Mouse (Mus musculus) hindbrain, postnatal 0 days (tissue): ENCODE measurements around the gene Atpaf2. TPM values are rescaled to one million over a fixed set of nuclear protein-coding genes. Genes with fewer than 3 reads are reported as not detected.
"Not testable (repeated sequence)": the region's sequence is repeated elsewhere in the genome, so short reads cannot be mapped to it uniquely, and the experiment has no call there.

Source experiments
- ATAC-seq: fragments of 200-750 bp; cut with Nextera tagmentation; 2 replicates; pipeline ENCODE4 v1.8.0; 2017; ENCODE audit warnings: mild to moderate bottlenecking, moderate TSS enrichment, moderate library complexity
- DNase-seq: peaks from one replicate; pipeline ENCODE4 v3.0.0-alpha.2; 2015; ENCODE audit warnings: low spot score
- H3K27ac ChIP-seq: fragments of 300-500 bp; sonication (generic); 2 replicates; pipeline ENCODE4 v1.5.1; 2014; ENCODE audit warnings: mild to moderate bottlenecking
- H3K27me3 ChIP-seq: fragments of 300-500 bp; sonication (generic); 2 replicates; pipeline ENCODE4 v1.6.1; 2014; ENCODE audit warnings: low read length, mixed read lengths; ENCODE audit not compliant: insufficient read depth
- H3K36me3 ChIP-seq: fragments of 300-500 bp; sonication (generic); 2 replicates; pipeline ENCODE4 v1.6.1; 2014; ENCODE audit warnings: low read length, mixed read lengths; ENCODE audit not compliant: insufficient read depth
- H3K4me1 ChIP-seq: fragments of 300-500 bp; sonication (generic); 2 replicates; pipeline ENCODE4 v1.6.1; 2014; ENCODE audit warnings: antibody characterized with exemption, low read length, mixed read lengths; ENCODE audit not compliant: insufficient read depth
- H3K4me2 ChIP-seq: fragments of 300-500 bp; sonication (generic); 2 replicates; pipeline ENCODE4 v1.6.1; 2014; ENCODE audit warnings: low read depth, mild to moderate bottlenecking, low read length, moderate library complexity, mixed read lengths
- H3K4me3 ChIP-seq: fragments of 300-500 bp; sonication (generic); 2 replicates; pipeline ENCODE4 v1.5.1; 2014; ENCODE audit warnings: low read length
- H3K9ac ChIP-seq: fragments of 300-500 bp; sonication (generic); replicated peaks from 2 replicates; pipeline ENCODE4 v1.6.1; 2014; ENCODE audit warnings: mild to moderate bottlenecking, low read length, moderate library complexity, mixed read lengths
- H3K9me3 ChIP-seq: fragments of 300-500 bp; sonication (generic); 2 replicates; pipeline ENCODE4 v1.6.1; 2016; ENCODE audit warnings: low read length, mixed read lengths
- CTCF ChIP-seq: IDR thresholded peaks from 2 replicates; pipeline ENCODE4 v1.5.1; 2016; ENCODE audit warnings: antibody characterized with exemption, control low read depth, low read depth
- WGBS: fragments of 180-500 bp; shearing (Covaris S2); extraction: QIAGEN DNeasy Blood & Tissue Kit; methylation state at CpG from one replicate; pipeline ENCODE4 v1.1.7; 2014; 5-methylcytosine and 5-hydroxymethylcytosine counted together
- polyA plus RNA-seq: library from polyadenylated mRNA; unstranded; fragments of >200 nt; fragmentation: Nextera tagmentation; extraction: Ambion mirVana; gene quantifications from 2 replicates; pipeline ENCODE4 v1.2.1, GENCODE M21; 2015
- total RNA-seq: library from RNA; depleted of rRNA; stranded (reverse); fragments of >200 nt; gene quantifications from 2 replicates; pipeline ENCODE4 v1.2.3, GENCODE M21; 2014

Atpaf2 gene
- total and polyA plus RNA-seq, 2 experiments from 2014 or later = 29.2 to 45.8 TPM

DNA sequence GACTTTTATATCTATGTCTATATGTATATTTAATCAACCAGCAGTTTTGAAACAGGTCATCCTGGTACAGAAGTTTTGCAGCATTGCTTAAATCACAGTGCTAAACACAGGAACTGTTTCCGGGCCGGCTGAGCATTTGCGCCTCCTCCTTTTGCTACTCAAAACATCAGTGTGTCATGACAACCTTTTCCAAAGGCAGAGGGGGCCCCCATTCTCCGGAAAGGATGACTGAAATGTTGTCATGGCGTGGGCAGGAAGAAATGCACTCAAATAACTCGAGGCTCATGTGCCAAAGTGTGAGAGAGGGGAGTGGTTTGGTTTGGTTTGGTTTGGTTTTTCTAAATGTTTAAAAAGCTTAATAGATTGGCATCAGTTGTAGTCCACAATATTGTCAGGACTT is 24.6 kb upstream of the Atpaf2 start:
- no peak overlapping the region for H3K9ac ChIP-seq
- DNase-seq (no peak), ATAC-seq (no peak)
- no peak overlapping the region for H3K27ac ChIP-seq
- no peak for TF ChIP-seq CTCF
- H3K4me3 ChIP-seq = no peak overlapping the region
- H3K4me2 ChIP-seq = no peak overlapping the region
- peaks cover 35% of the 10 kb centered on the region for H3K36me3 ChIP-seq
- H3K27me3 ChIP-seq = no peaks in the 10 kb centered on the region
- H3K9me3 ChIP-seq = no peaks in the 10 kb centered on the region
- WGBS = 85% methylated on average over 6 of the region's 6 CpGs
- H3K4me1 ChIP-seq = no peaks in the 10 kb centered on the region

GRCm38 (mm10) chr11:60440176-60440575 is 21.9 kb upstream of the Atpaf2 start:
- Histone ChIP-seq H3K9ac (no peak overlapping the region), H3K4me3 (no peak overlapping the region), H3K27me3 (no peaks in the 10 kb centered on the region), H3K27ac (no peak overlapping the region), H3K4me2 (no peak overlapping the region), H3K36me3 (peaks cover 52% of the 10 kb centered on the region), H3K4me1 (no peaks in the 10 kb centered on the region), H3K9me3 (no peaks in the 10 kb centered on the region)
- no peak for DNase-seq
- TF ChIP-seq CTCF = no peak
- 45% methylated on average over 7 of the region's 7 CpGs for WGBS
- ATAC-seq = no peak

DNA sequence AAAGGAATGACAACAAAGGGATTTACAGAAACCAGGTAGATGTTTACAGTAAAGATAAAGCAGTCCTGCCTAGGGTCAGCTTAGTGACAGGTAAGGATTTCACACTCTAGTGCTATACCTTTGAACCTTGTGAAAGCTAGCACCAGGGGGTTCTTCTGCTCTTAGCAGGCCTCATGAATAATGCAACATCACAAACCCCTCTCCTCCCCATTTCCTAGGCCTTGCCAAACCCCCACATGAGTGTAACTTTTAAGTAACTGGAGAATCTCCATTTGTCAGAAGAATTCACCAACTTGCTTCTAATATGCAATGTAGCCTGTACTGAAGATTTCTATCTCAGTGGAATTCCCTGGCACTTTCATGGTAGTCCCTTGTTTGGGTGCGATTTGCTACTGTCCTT is 21.4 kb upstream of the Atpaf2 start:
- H3K4me2 ChIP-seq, H3K27me3 ChIP-seq: not testable (repeated sequence)

DNA sequence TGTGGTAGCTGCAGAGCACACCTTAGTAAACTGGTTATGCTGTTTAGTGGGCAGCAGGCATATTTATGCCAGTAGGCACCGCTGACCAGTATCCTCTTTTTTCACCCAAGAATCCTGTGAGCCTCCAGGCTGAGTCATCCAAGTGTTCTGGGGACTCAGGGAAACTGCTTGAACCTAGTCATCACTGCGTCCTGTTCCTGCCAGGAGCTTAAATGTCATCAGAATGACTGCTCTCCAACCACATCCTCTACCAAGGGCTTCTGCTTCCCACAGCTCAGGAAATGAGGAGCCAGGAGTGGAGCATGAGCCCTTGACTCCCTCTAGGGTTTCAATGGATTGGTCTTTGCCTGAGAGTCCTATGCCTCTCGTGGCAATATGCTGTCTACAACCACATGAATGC is 18.4 kb upstream of the Atpaf2 start:
- no peaks in the 10 kb centered on the region for H3K9me3 ChIP-seq
- no peak overlapping the region for H3K9ac ChIP-seq
- peaks cover 46% of the 10 kb centered on the region for H3K36me3 ChIP-seq
- H3K4me1 ChIP-seq = no peaks in the 10 kb centered on the region
- 88% methylated on average over 3 of the region's 3 CpGs for WGBS
- no peak overlapping the region for H3K27ac ChIP-seq
- DNase-seq (no peak), ATAC-seq (no peak)
- H3K27me3 ChIP-seq = no peaks in the 10 kb centered on the region
- no peak overlapping the region for H3K4me2 ChIP-seq
- no peak overlapping the region for H3K4me3 ChIP-seq
- no peak for TF ChIP-seq CTCF

More for the DNA sequence above, 21.4 kb upstream of the Atpaf2 start:
- H3K27ac ChIP-seq, ATAC-seq, DNase-seq, H3K9ac ChIP-seq, H3K4me3 ChIP-seq, H3K9me3 ChIP-seq, H3K4me1 ChIP-seq: not testable (repeated sequence)
- peaks cover 54% of the 10 kb centered on the region for H3K36me3 ChIP-seq
- 15% methylated on average over 1 of the region's 1 CpGs for WGBS

DNA sequence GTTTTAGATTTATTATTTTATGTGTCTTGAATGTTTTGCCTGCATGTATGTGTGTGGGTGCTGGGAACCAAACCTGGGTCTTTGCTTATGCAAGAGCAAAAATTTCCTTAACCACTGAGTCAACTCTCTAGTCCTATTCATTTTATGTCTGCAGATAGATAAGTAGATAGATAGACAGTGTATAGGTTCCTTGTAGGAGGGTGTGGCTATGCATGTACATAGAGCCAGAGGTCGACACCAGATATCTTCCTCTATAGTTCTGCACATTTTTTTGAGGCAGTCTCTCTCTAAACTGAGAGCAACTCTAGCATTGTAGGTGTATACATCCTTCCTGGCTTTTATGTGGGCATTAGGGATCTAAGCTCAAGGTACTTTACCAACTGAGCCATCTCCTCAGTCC is 16.9 kb upstream of the Atpaf2 start:
- Histone ChIP-seq H3K27me3 (no peaks in the 10 kb centered on the region), H3K4me1 (no peaks in the 10 kb centered on the region), H3K9me3 (no peaks in the 10 kb centered on the region), H3K27ac (no peak overlapping the region), H3K4me3 (no peak overlapping the region), H3K4me2 (no peak overlapping the region), H3K36me3 (peaks cover 39% of the 10 kb centered on the region), H3K9ac (no peak overlapping the region)
- 100% methylated on average over 1 of the region's 1 CpGs for WGBS
- DNase-seq = no peak
- TF ChIP-seq CTCF = no peak
- ATAC-seq = no peak

GRCm38 (mm10) chr11:60433501-60433900 is 15.2 kb upstream of the Atpaf2 start:
- Histone ChIP-seq H3K4me3 (no peak overlapping the region), H3K9me3 (no peaks in the 10 kb centered on the region), H3K27me3 (no peaks in the 10 kb centered on the region), H3K9ac (no peak overlapping the region), H3K4me1 (no peaks in the 10 kb centered on the region), H3K4me2 (no peak overlapping the region), H3K36me3 (peaks cover 38% of the 10 kb centered on the region), H3K27ac (no peak overlapping the region)
- no peak for ATAC-seq
- DNase-seq = no peak
- TF ChIP-seq CTCF = no peak

- Histone ChIP-seq H3K27ac (no peak overlapping the region), H3K4me3 (no peak overlapping the region), H3K4me1 (no peaks in the 10 kb centered on the region), H3K4me2 (no peak overlapping the region), H3K27me3 (no peaks in the 10 kb centered on the region), H3K36me3 (peaks cover 17% of the 10 kb centered on the region; the same call in 1 of the 2 replicates), H3K9ac (no peak overlapping the region), H3K9me3 (no peaks in the 10 kb centered on the region)
- no peak for TF ChIP-seq CTCF
- ATAC-seq (no peak), DNase-seq (no peak)
- 98% methylated on average over 3 of the region's 3 CpGs for WGBS
Measured at GRCm38 (mm10) chr11:60427628-60428027, 9.4 kb upstream of the Atpaf2 start.

DNA sequence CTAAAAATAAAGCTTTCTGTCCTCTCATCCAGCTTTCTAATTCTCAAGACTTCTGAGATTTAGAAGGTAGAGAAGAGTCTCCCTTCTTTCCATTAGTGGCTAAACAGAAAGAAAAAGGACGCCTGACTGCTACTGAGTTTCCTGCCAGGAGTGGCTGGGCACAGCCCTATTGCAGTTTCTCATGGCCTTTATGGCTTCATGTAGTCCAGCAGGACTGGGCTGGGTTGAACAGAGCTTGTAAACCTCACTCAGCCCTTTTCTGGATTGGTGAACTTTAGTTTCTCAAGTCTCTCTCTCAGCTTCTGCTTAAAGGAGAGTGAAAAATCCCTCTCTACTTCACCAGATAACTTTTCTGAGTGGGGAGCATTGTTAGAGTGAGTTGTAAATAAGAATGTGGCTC is 8.2 kb upstream of the Atpaf2 start:
- Histone ChIP-seq H3K27ac (no peak overlapping the region), H3K27me3 (no peaks in the 10 kb centered on the region), H3K36me3 (peaks cover 12% of the 10 kb centered on the region; the same call in 1 of the 2 replicates), H3K9me3 (no peaks in the 10 kb centered on the region), H3K4me3 (no peak overlapping the region), H3K4me2 (no peak overlapping the region), H3K4me1 (no peaks in the 10 kb centered on the region), H3K9ac (no peak overlapping the region)
- no peak for DNase-seq
- WGBS = 92% methylated on average over 1 of the region's 1 CpGs
- no peak for ATAC-seq
- TF ChIP-seq CTCF = no peak
